In the genomic region with DNA sequence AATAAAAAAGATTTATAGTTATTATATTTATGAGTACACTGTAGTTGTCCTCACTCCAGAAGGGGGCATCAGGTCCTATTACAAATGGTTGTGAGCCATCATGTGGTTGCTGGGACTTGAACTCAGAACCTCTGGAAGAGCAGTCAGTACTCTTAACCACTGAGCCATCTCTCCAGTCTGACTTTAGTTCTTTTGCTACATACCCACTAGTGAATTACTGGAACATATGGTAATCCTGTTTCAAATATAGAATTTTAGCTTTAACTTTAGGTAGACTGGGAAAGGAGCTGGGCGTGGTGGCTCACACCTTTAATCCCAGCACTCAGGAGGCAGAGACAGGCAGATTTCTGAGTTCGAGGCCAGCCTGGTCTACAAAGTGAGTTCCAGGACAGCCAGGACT, we compare ENCODE assay signal across 5 mouse cellular contexts. TPM values are rescaled to one million over a fixed set of nuclear protein-coding genes. Genes with fewer than 3 reads are reported as not detected.
"Had no signal": no experiment of that assay in that cellular context is flagged by ENCODE, and none has a peak within 500 bp of the region (broad histone marks: within the 10 kb centered on the region; RNA-seq: fewer than 3 reads in every experiment).

No protein-coding gene starts in this region.

RNA-seq across cellular contexts. Expression of a gene that starts 46.6 kb away (rescaled TPM):
- total RNA-seq: neutrophil, adult 5-6 weeks had no signal
- polyA plus RNA-seq: neural tube, embryonic 13.5 days; neural tube, embryonic 14.5 days; neural tube, embryonic 15.5 days; stomach, embryonic 14.5 days had no signal
